Mouse (Mus musculus) duodenum, adult 2 months (tissue): ENCODE data around the gene Hoxb8. TPM values are rescaled to one million over a fixed set of nuclear protein-coding genes. Genes with fewer than 3 reads are reported as not detected.

ENCODE experiments used
- polyA plus RNA-seq: library from polyadenylated mRNA; depleted of rRNA; stranded (reverse); fragments of >200 nt; gene quantifications from 2 replicates; pipeline ENCODE4 v1.2.3, GENCODE M21; 2012; ENCODE audit warnings: low replicate concordance; rRNA removed

The Hoxb8 gene
- polyA plus RNA-seq = 0.51 and 6.0 TPM in 2 replicates

GRCm38 (mm10) chr11:96281855-96282570, at the start of gene Hoxb8:
Gene Hoxb8, plus strand, starts transcription at chr11:96281905.

GRCm38 (mm10) chr11:96270996-96271540, 10.6 kb upstream of the Hoxb8 start, which contains the start of gene Hoxb9:
Gene Hoxb9, plus strand, starts transcription at chr11:96271457.

GRCm38 (mm10) chr11:96285771-96286738, 4.3 kb downstream of the Hoxb8 start, which contains the start of gene Hoxb7:
Gene Hoxb7, plus strand, starts transcription at chr11:96286623.

GRCm38 (mm10) chr11:96291681-96292564, 10.2 kb downstream of the Hoxb8 start, which contains the start of gene Hoxb6:
Gene Hoxb6, plus strand, starts transcription at chr11:96292476.

GRCm38 (mm10) chr11:96303151-96304099, 21.7 kb downstream of the Hoxb8 start, which contains the start of gene Hoxb5:
Gene Hoxb5, plus strand, starts transcription at chr11:96303336.

GRCm38 (mm10) chr11:96317608-96318367, 36.1 kb downstream of the Hoxb8 start, which contains the start of gene Hoxb4:
Gene Hoxb4, plus strand, starts transcription at chr11:96318267.

GRCm38 (mm10) chr11:96323154-96323553, 41.4 kb downstream of the Hoxb8 start, which contains the start of gene Hoxb3:
Gene Hoxb3, plus strand, starts transcription at chr11:96323326.

Other genes starting within 250 kb of the Hoxb8 start
- 12.5 and 20.3 TPM in 2 replicates for gene Snf8, start 247.0 kb upstream of the Hoxb8 start, polyA plus RNA-seq
- 13.4 and 17.6 TPM in 2 replicates for gene Ube2z, start 216.5 kb upstream of the Hoxb8 start, polyA plus RNA-seq
- 1,425 and 1,729 TPM in 2 replicates for gene Atp5g1, start 206.2 kb upstream of the Hoxb8 start, polyA plus RNA-seq
- gene Calcoco2, start 169.9 kb upstream of the Hoxb8 start, polyA plus RNA-seq = not detected in 2 replicates
- 0.18 TPM in 1 of 2 replicates, not detected in the other for gene Ttll6, start 148.1 kb upstream of the Hoxb8 start, polyA plus RNA-seq
- 0.04 and 0.38 TPM in 2 replicates for gene Hoxb13, start 87.6 kb upstream of the Hoxb8 start, polyA plus RNA-seq
- 0.07 and 0.15 TPM in 2 replicates for gene Hoxb9, start 10.4 kb upstream of the Hoxb8 start, polyA plus RNA-seq
- gene Hoxb7, start 4.7 kb downstream of the Hoxb8 start, polyA plus RNA-seq = 0.23 and 1.7 TPM in 2 replicates
- gene Hoxb6, start 10.6 kb downstream of the Hoxb8 start, polyA plus RNA-seq = 1.3 and 11.0 TPM in 2 replicates
- 3.1 and 4.1 TPM in 2 replicates for gene Hoxb5, start 21.4 kb downstream of the Hoxb8 start, polyA plus RNA-seq
- 4.6 and 4.9 TPM in 2 replicates for gene Hoxb4, start 36.4 kb downstream of the Hoxb8 start, polyA plus RNA-seq
- 3.2 and 6.5 TPM in 2 replicates for gene Hoxb3, start 41.4 kb downstream of the Hoxb8 start, polyA plus RNA-seq
- gene Hoxb2, start 68.6 kb downstream of the Hoxb8 start, polyA plus RNA-seq = 15.3 and 16.3 TPM in 2 replicates
- not detected in 2 replicates for gene Hoxb1, start 83.8 kb downstream of the Hoxb8 start, polyA plus RNA-seq
- 0.97 and 1.8 TPM in 2 replicates for gene Skap1, start 182.7 kb downstream of the Hoxb8 start, polyA plus RNA-seq